Mouse (Mus musculus) cortical plate, adult 2 months (tissue): ENCODE measurements around the gene C130032M10Rik.

Experiments used
- CTCF ChIP-seq: fragments of 200-500 bp; IDR thresholded peaks from 2 replicates; pipeline ENCODE4 v1.5.1; 2011; ENCODE audit warnings: mild to moderate bottlenecking, control low read depth, low read length; ENCODE audit not compliant: insufficient read depth; ENCODE audit errors: extremely low read depth
- POLR2A ChIP-seq: fragments of 200-500 bp; IDR thresholded peaks from 2 replicates; pipeline ENCODE4 v1.6.1; 2011; ENCODE audit warnings: mild to moderate bottlenecking, low read length, control low read depth; ENCODE audit not compliant: insufficient read depth; ENCODE audit errors: extremely low read depth

DNA sequence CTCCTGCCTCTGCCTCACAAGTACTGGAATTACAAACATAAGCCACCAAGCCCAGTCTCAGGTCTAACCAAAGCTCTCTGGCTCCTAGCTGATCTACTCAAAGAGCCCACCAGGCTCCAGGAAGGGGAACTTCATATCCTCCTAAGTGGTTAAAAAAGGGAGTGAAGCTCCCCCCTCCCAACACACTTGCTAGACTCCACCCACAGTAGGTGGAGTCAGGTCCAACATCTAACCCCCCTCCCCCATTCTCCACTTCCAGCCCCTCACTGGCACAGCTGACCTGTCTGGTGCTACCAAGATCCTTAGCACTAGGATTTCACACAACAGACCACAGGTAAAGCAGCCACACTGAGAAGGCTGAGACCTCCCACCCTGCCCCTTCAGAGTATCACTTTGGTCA lies 38.3 kb downstream of the C130032M10Rik start:
- no peak for TF ChIP-seq POLR2A
- no peak for TF ChIP-seq CTCF
